Mouse (Mus musculus) adrenal gland, adult 8-10 months (tissue): ENCODE measurements at regions not wholly inside any gene's neighbourhood (a gene's known extent, or its start where the extent isn't known, plus 50 kb on each side); places are given as distances from the start of the nearest gene placed in this dataset.
"Not testable (repeated sequence)": the region's sequence is repeated elsewhere in the genome, so short reads cannot be mapped to it uniquely, and the experiment has no call there.

ENCODE experiments used
- DNase-seq: peaks from one replicate; pipeline ENCODE4 v3.0.0; 2022

GRCm38 (mm10) chr11:42754481-42755272 lies 280.9 kb upstream of the Gm9972 start:
- DNase-seq, result no peak

DNA sequence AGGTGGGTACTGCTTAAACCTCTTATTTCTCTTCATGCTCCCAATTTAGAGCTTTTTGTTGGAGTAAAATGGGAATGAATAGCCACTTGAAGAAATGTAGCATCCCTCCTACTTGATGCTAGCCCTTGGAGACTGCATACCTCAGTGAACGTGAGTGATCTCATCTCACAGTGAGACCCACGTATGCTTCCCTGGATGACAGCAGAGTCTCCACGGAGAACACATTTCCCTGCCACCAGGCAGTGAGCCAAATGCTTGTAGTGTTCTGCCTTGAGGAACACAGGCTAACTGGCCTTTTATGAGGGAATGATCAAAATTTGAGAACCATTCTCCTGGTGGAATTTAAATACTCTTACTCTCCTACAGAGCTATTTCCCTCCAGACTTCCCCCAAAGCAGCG lies 280.1 kb upstream of the Gm9972 start:
- DNase-seq, result no peak

DNA sequence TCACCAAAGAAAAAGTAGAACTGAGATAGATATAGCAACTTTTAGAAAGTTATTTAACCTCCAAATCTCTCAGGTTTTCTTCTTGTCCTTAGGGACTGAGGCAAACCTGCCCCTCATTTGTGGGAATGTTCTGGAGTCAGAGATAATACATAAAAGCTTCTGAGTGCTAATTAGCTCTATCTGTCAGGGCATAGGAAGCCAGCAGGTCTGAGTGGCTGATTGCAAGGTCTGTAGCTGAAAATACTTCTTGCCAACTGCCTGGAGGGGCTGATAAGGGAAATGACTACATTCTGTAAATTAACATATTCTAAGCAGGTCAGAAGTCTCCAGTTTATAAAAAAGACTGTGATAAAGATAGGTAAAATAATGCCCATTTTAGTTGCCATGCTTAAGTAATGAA lies 270.3 kb upstream of the Gm9972 start:
- no peak for DNase-seq

GRCm38 (mm10) chr11:42775074-42775676 lies 260.4 kb upstream of the Gm9972 start:
- no peak for DNase-seq

GRCm38 (mm10) chr11:42811487-42811886 lies 224.1 kb upstream of the Gm9972 start:
- DNase-seq, result no peak

- no peak for DNase-seq
These were observed 219.8 kb upstream of the Gm9972 start for GRCm38 (mm10) chr11:42815753-42816152.

DNA sequence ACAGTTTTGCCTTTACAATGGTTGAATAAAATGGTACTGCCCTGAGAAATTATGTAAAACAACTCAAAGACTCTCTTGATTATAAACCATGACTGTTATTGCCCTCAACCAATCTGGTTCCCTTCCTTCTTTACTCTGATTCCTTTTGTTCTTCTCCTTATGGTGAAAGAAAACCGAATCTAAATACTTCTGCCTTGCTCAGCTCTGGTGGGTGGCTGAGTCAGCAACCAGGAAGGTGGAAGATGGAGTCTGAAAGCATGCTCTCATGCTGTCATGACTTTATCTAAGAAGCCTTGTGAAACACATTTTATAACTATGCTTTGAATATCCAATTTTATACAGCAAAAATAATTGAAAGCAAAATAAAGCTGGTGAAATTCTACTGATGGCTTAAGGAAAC lies 212.7 kb upstream of the Gm9972 start:
- no peak for DNase-seq

- DNase-seq, result no peak
These were observed 189.8 kb upstream of the Gm9972 start for GRCm38 (mm10) chr11:42845795-42846194.

DNA sequence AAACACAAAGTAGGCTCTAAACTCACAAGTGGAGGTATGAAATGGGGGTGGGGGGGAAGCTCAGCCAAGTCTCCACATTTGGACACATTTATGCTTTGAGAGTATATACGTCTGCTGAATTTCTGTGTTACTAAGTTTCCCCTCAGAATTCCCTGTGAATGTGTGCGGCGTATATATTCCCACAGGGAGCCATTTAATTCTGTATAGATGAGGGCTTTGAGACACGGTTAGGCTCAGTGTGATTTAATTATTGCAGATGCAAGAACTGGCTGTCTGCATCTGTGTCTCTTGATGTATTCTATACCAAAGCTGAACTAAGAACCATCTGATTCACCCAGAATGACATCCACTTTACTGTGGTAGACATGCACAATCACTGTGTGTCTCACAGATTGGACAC lies 181.1 kb upstream of the Gm9972 start:
- DNase-seq, result no peak

DNA sequence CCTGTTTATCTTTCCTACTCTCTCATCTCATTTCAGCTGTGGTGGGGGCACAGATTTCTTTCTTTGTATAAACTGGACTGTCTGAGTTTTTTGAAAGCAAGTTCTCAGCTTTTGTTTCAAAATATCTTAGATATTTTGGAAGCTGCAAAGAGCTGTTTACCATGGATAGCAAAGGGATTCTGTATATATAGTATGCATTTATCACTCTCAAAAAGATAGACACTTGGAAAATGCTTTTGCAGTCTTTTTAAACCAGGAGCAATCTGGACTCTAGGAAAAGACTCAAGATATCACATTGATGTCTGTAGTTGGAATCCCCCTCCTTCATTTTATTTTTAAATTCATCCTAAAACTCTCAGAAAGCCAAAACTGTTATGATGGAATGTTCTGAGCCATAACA lies 177.9 kb upstream of the Gm9972 start:
- no peak for DNase-seq

DNA sequence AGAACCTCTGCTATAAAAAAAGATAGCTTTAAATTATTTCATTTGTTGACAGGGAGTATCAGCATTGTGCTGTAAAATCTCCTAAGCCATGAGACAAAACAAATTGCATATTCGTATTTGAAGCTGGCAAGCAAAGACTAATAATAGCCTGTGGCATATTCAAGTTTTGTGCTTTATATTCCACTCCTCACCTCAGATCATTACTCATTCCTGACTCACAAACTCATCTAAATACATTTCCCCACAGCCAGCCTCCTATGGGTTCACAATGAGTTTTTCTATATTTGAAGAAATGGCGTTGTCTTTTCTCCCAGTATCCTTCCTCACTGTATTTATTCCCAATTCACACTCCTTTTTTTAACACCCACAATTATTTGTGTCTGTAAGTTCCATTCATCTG lies 161.5 kb upstream of the Gm9972 start:
- no peak for DNase-seq

- DNase-seq, result no peak
These were observed 135.5 kb upstream of the Gm9972 start for GRCm38 (mm10) chr11:42900024-42900423.

- no peak for DNase-seq
These were observed 132.0 kb upstream of the Gm9972 start for GRCm38 (mm10) chr11:42903459-42904012.

DNA sequence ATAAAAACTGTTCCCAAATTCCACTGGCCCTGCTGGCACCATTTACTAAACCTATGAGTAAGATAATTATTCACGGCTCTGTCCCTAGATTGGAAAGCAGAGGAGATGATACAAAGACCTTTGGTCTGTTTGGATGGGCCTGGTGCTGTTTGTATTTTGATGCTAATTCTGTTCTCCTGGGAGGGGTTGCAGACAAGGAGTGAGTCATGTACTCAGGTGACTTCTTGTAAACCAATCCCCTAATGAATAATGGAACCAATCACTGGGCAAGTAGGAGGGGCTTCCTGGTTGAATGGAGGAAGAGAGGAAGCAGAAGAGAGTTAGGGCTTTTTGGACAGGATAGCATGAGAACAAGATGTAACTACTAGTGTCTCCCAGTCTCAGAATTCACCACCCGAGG lies 130.0 kb upstream of the Gm9972 start:
- no peak for DNase-seq

GRCm38 (mm10) chr11:42906020-42906419 lies 129.5 kb upstream of the Gm9972 start:
- no peak for DNase-seq

GRCm38 (mm10) chr11:42916421-42917181 lies 118.9 kb upstream of the Gm9972 start:
- no peak for DNase-seq

GRCm38 (mm10) chr11:42919221-42919620 lies 116.3 kb upstream of the Gm9972 start:
- DNase-seq, result no peak

- no peak for DNase-seq
These were observed 108.4 kb upstream of the Gm9972 start for GRCm38 (mm10) chr11:42927156-42927555.

GRCm38 (mm10) chr11:42928916-42929315 lies 106.6 kb upstream of the Gm9972 start:
- DNase-seq, result no peak

GRCm38 (mm10) chr11:42939271-42939670 lies 96.3 kb upstream of the Gm9972 start:
- not testable (repeated sequence) for DNase-seq

GRCm38 (mm10) chr11:42941561-42941960 lies 94.0 kb upstream of the Gm9972 start:
- DNase-seq, result no peak

GRCm38 (mm10) chr11:42942284-42942683 lies 93.3 kb upstream of the Gm9972 start:
- no peak for DNase-seq

- DNase-seq, result peak; percentile 46
These were observed 91.0 kb upstream of the Gm9972 start for GRCm38 (mm10) chr11:42944573-42944972.
